Mouse (Mus musculus) R1 (cell line): Measurements from ENCODE around the gene Hmbs.
"Not testable (repeated sequence)": the region's sequence is repeated elsewhere in the genome, so short reads cannot be mapped to it uniquely, and the experiment has no call there.

Experiments used
- DNase-seq: peaks from one replicate; pipeline ENCODE4 v3.0.0-alpha.2; 2018; ENCODE audit warnings: low read depth, low spot score

Gene Hmbs

DNA sequence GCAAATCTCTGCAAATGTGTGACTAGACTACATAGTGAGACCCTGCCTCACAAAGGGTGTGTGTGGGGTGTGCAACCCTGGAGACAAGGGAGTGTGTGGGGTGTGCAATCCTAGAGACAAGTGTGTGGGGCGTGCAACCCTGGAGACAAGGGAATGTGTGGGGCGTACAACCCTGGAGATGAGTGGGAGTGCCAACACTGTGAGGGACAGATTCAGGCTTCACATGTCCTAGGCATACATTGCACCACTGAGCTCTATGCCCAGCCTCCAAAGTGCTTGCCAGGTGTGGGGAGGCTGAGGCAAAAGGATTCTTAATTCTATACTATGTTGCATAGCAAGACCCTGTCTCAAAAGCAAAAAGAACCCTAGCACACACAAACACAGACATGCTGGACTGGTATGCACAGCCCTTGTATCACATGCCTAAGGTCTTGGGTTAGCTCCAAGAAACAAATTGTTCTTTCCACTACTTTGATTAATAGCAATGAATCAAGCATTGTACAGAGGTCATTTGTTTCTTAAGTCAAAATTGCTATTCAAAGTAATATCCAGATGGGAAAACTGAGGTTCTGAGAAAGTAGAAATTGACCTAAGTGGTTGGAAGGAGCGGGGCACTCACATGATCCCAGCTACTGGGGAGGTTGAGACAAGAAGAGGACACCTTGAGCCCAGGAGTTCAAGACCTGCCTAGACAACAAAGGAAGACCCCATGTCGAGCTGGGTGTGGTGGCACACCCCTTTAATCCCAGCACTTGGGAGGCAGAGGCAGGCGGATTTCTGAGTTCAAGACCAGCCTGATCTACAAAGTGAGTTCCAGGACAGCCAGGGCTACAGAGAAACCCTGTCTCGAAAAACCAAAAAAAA is 1.8 kb upstream of the Hmbs start:
- peak; percentile 62 for DNase-seq

DNA sequence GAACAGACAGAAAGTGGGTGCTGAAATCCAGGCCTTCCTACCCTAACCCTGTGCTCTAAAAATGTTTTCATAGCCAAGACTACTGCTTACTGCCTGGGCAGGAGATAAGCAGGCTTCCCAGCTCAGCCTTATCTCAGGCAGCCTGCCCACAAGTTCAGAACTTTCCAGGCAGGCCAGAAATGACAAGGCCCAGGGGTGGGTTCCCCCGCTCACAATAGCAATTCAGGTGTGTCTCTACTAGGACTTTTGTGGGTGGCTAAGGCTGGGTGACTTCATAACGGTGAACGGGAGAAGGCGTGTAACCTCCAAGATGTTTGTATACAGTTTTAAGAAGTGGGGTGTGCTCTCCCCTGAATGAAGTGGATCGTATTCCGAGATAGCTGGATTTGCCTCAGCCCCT is 738 bp downstream of the Hmbs start:
- no peak for DNase-seq

DNA sequence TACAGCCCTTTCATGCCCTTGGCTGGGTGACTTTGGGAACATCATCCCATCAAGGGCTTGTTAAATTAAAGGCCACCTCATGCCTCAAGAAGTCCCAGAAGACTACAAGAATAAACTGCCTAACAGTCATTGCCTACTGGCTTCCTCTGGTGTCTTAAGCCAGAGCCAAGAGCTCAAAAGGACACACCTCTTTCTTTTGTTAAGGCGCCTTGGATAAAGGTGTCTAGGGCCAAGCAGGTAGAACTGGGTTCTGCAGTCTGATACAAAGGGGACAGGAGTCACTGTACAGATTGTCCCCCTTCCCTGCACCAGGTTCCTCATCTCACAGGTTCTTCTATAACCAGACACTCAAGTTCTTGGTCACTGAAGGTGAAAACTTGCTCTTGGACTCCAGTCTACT is 1.4 kb downstream of the Hmbs start:
- no peak for DNase-seq

DNA sequence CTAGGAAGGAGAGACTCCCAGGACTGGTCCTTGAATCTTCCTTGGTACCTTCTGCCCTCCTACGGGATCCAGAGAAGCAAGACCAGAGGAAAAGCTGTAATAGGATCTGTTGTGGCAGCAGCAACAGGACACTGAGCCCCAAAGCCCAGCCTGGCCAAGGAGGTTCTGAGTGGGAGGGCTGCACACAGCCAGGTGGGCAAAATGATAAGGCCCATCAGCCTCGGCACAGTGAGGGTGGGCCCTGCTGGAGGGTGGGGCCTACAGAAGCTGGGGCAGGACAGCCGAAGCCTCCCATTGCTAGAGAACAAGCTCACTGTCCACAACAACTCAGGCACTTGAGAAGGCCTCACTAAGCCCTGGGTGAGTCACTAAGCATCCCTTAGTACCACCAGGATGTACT is 1.9 kb downstream of the Hmbs start:
- no peak for DNase-seq

DNA sequence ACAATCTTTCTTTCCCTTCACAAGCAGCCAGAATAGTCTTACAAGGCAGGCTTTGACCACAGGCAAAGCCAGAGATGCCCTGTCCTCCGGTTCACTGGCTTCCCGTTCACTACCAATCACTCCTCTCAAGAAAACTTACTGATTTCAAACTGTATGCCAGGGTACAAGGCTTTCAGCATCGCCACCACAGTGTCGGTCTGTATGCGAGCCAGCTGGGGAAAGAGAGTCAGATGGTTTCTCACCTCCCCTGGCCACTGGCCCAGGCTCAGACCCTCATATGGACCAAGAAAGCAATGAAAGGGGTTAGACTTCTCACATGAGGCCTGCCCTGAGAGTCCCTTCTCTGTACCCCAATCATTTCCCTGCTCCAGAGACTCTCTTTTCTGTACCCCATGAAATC is 2.5 kb downstream of the Hmbs start:
- no peak for DNase-seq

DNA sequence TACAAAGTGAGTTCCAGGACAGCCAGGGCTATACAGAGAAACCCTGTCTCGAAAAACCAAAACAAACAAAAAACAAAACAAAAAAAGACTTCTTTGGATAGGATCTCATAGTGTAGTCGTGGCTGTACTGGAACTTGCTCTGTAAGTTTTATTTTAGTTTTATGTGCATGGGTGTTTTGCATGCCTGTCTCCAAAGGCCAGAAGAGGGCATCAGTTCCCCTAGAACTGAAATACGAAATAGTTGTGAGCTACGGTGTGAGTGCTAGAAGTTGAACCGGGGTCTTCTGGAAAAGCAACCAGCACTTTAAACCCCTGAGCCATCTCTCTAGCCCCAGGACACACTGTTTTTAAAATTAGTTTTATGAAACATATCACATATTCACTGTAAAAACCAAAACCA is 5.5 kb downstream of the Hmbs start:
- no peak for DNase-seq

DNA sequence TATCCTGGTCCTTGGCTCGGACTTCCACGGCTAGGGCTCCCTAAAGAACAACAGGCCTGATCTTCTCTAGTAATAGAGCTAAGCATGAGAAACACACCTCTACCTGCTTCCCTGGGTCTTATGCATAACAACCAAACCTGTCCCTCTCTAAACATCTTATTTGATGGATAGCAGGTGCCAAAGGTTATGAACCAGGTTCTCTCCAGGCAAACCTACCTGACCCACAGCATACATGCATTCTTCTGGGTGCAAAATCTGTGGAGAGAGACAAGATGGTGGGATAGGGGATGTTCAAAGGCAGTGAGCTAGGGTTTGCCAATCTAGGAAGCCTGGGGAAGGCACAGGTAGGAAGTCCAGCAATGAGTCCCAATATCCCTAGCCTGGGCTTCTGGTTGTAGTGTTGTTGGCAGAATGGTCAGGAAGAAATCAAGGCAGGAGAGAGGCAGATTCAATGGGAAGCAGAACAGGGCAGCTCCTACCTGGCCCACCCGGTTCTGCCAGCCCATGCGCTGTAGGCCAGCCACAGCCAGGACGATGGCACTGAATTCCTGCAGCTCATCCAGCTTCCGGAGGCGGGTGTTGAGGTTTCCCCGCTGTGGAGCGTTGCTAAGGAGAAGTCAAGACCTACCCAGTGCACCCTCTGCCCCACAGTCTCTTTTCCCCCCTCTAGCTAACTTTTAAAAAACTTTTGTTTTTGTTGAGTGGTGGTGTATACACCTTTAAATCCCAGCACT is 6.4 kb downstream of the Hmbs start:
- DNase-seq, result peak; percentile 57

DNA sequence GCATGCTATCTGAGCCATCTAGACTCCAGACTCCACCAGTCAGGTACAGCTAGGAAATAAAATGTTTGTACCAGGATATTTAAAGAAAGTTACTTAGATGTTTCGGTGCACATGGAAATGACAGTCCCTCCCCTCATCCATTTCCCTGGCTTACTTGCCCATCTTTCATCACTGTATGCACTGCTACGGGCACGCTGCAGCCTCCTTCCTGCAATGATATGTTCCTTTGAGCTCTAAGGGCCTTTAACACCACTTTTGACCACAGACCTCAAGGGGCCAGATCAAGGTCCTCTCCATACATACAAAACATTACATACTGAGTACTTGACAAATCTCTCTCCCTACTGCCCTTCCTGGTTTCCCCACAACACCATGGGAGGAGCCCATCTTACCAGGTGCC is 7.1 kb downstream of the Hmbs start:
- DNase-seq, result peak; percentile 33

DNA sequence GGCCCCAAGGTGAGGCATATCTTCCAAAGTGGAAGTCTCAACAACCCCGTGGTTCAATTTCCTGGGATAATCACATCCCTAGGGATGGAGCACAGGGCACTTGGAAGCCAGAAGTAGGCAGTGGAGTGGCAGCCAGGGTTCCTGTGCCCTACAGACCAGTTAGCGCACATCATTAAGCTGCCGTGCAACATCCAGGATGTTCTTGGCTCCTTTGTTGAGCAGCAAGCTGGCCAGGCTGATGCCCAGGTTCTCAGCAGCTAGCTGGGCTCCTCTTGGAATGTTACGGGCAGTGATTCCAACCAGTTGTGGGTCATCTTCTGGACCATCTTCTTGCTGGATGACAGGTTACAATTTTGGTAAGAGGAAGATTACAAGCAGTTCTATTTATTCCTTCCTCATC is 7.5 kb downstream of the Hmbs start:
- DNase-seq, result not testable (repeated sequence)

DNA sequence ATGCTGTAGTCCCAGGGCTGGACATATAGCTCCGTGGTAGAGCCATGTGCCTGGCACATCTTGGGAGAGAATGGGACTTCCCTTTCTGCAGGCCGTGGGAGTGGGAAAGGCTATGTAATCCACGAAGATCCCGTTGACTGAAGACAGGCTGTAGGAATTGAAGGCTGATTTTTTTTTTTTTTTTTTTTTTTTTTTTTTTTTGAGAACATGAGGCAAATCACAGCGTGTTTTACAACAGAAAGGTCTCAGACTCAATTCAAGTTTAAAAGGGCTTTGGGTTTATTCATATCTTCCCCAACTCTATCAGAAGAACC is 8.0 kb downstream of the Hmbs start:
- peak; percentile 34 for DNase-seq

DNA sequence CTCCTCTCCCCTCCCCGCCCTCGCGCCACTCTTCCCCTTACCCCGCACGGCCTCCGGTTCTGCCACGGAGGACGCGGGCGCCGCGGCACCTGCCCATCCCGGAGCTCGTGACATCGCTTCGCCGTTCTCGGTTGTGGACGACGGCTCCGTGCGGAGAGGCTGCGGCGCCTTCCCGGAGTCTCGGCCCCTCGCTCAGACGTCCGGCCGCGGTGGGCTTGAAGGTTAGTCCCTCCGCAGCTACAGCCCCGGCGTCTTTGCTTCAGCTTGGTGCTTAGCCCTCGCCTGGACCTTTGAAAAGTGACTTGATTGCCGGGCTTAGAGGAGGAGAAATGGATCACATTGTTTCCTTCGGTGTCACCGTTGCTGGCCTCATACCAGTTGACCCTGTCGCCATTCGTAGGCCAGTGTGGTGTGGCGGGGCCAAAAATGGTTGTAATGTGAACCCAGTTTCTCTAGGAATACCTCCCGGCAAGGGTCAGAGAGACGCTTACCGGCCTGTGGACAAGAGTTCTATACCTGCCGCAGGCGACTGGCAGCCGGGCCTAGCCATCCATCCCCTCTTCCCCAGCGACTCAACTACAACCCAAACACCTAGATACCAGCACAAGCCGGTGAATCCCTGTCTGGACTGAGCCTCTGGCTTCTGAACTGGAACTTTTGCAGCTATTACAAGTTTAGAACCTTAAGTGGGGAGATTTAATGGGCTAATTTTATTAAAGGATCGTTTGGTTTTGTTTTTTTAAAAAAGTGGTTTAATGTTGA is 8.5 kb downstream of the Hmbs start:
- DNase-seq, result peak; percentile 57

DNA sequence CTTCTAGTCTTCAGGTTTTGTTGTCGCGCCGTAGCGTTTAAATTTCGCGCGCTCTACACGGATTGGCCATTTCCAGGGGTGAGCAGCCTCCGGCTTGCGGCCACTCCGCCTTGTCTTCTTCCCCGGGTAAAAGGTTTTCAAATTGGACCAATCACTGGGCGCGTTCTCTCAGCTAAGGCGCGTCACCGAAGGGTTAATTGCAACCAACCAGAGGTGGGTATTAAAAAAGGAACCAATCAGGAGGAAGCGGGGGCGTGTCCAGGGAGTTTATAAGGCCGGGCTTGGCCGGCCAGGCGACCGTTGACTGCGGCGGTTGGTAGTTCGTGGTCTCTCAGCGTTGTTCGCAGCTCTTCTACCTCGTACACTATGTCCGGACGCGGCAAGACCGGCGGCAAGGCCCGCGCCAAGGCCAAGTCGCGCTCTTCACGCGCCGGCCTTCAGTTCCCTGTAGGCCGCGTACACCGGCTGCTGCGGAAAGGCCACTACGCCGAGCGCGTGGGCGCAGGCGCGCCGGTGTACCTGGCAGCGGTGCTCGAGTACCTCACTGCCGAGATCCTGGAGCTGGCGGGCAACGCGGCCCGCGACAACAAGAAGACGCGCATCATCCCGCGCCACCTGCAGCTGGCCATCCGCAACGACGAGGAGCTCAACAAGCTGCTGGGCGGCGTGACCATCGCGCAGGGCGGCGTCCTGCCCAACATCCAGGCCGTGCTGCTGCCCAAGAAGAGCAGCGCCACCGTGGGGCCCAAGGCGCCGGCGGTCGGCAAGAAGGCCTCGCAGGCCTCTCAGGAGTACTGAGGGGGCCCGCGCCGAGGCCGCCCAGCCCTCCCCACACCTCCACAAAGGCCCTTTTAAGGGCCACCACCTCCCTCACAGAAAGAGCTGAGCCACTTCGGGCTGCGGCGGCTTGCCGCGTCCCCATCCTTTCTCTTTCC is 9.4 kb downstream of the Hmbs start, which contains the start of gene H2afx:
Gene H2afx (plus strand): TSS at position 299 of the 935 bp plus-strand sequence.
- DNase-seq, result peak; percentile 100

DNA sequence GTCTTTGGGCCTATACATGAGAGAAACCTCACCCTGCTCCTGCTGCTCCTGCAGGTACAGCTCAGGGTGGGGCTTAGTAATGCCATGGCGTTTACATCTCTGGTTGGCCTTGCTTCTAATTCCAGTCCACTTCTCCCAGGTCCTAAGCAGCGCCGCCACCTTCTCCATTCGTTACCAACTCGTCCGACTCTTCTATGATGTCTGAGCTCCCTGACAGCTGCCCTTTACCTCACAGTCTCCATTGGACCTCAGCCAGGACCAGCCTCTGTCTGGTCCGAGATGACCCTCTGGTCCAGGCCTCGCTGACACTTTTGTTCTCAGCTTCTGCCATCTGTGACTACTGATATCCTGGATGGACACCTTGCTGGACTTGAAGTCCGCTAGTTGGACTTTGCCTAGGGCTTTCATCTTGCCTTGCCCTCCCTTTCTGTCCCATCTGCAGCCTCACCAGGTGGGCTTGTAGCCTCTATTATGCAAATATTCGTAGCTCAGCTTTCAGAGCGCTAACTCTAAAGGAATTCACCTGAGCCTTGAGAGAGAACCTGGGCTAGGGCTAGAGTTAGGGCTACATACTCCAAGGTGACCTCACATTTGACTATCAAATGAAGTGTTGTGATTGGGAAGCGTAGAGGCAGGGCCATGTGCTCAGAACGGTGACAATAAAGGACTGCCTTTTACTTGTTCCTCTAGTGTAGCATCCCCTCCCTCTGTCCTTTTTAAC is 10.9 kb downstream of the Hmbs start:
- DNase-seq, result peak; percentile 97

DNA sequence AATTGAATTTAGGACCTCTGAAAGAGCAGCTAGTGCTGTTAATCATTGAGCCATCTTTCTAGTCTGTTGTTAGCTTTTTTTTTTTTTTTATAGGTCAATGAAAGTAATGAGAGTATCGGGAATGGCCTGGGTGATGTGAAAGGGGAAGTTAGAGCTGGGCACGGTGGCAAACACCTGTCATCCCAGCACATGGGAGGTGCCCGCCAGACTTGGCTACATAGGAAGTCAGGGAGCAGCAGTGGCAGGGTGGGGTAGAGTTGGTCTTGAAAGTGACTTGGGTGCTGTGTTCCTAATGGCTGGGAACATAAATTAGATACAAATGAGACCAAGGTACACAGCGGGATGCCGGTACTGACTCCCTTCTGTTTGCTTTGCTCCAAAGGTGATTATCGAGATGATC is 13.3 kb downstream of the Hmbs start:
- DNase-seq, result no peak

DNA sequence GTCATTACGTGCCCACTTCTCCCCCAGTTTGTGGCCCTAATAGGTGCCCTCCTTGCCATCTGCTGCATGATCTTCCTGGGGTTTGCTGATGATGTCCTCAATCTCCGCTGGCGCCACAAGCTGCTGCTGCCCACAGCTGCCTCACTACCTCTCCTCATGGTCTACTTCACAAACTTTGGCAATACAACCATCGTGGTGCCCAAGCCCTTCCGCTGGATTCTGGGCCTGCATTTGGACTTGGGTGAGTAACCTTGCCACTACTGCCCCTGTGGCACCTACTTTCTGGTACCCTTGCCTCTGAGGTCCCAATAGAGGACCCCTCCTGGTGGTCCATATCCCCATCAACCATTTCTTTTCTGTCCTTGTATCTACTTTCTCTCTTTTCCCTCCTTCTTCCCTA is 16.1 kb downstream of the Hmbs start:
- DNase-seq, result no peak

DNA sequence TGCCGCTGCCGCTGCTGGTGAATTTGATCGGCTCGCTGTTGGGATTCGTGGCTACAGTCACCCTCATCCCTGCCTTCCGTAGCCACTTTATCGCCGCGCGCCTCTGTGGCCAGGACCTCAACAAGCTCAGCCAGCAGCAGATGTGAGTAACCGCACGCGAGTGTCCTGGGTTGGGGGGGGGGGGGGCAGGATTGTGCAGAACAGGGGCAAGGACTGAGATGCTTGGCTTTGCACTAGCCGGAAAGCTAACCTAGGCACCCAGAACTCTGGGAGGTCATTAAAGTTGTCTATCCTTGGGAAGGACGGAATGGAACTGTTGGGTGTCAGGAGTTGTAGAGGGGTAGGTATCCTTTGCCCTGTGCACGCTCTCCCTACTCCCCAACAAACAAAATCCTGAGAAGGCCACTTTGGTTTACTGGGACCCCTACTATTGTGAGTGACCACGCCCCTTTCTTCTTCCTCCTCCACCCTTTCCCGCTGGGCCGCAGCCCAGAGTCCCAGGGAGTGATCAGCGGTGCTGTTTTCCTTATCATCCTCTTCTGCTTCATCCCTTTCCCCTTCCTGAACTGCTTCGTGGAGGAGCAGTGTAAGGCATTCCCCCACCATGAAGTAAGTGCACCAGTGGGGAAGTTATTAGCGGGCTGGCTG is 16.8 kb downstream of the Hmbs start:
- DNase-seq, result peak; percentile 74

DNA sequence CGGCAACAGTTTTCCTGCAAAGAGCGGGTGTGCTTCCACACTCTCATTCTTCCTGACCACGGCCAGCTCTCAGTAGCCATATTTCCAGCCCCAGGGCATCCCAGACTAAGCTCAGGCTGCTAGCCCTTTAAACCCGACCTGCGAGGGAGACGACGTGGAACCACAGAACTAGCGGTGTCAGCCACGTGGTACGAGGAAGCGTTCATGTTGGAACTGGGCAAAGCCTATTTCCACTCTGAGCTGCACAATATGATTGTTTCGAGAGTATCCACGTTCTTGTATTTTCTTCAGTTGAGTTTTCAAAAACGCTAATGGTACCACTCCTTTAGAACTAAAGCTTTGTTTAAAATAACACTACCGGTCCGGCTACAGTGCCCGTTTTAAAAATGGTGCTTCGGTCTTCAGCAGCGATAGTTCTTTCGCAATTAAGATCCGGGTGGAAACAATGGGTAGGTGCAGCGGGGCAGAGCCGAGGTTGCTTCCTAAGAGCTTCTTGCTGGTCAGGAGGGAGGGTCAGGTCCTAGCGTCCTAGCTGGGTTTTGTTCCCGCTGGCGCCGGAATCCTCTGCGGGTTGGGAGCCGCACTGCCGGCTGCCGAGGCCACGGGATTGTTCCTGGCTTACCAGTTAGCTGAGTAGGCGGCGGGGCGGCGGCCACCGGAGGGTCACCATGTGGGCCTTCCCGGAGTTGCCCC is 17.5 kb downstream of the Hmbs start:
- DNase-seq, result peak; percentile 95

DNA sequence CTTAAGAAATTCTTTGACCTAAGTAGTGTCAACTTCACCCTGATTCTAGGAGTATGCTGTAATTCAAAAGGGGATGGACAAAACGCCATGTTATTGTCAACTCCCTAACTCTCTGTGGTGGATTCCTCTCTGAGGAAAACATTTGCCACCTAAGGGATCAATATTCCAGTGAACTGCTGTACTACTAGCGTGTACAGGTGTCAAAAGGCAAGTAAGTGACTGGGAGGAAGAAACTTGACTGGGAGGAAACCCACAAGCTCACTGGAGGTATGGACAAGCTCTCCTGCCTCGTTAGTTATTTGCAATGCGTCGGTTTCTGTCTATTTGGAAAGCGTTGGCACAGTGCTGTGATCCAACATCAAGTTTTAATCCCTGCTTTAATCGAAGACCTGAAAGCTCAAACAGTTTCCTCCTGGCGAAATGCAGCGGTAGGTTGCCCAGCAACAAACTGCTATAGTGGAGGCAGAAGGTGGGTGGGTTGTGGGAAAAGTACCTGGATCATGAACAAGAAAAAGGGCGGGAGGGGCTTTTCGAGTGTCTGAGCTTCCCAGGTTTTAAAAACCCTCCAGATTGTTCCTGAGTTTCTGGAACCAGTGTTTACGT is 18.2 kb downstream of the Hmbs start, which contains the start of gene Dpagt1:
Gene Dpagt1 (plus strand): TSS at position 252 of the 603 bp plus-strand sequence.
- peak; percentile 83 for DNase-seq
